Mouse (Mus musculus): Measurements from ENCODE around the gene Col9a3. TPM values are rescaled to one million over a fixed set of nuclear protein-coding genes. Genes with fewer than 3 reads are reported as not detected.

Col9a3 gene
- total and polyA plus RNA-seq, 3 experiments, result 0.15 to 0.56 TPM; not detected in 1

GRCm38 (mm10) chr2:180662008-180662407 is 64.4 kb downstream of the Col9a3 start:
- H3K27ac ChIP-seq (ENCODE audit: control insufficient read depth, low read depth, low read length), result no peak overlapping the region
- H3K27me3 ChIP-seq (ENCODE audit: control insufficient read depth in 1 of 2, insufficient read depth in 2 of 2, low read length in 2 of 2), result no peaks in the 10 kb centered on the region
- H3K4me1 ChIP-seq (ENCODE audit: control insufficient read depth in 1 of 2, insufficient read depth in 2 of 2, low read length in 2 of 2), result no peaks in the 10 kb centered on the region
- no peaks in the 10 kb centered on the region for H3K36me3 ChIP-seq (ENCODE audit: control insufficient read depth in 1 of 2, insufficient read depth in 2 of 2, low read length in 2 of 2)
- DNase-seq (ENCODE audit: low read depth, low spot score), result no peak
- H3K79me2 ChIP-seq (ENCODE audit: control insufficient read depth, insufficient read depth, low read length, poor library complexity), result no peaks in the 10 kb centered on the region
- no peaks in the 10 kb centered on the region for H3K9me3 ChIP-seq (replicated peaks; ENCODE audit: insufficient read depth, low read length)
- TF ChIP-seq MAX (IDR thresholded peaks at IDR 0.05; ENCODE audit: low read length) (no peak), UBTF (IDR thresholded peaks at IDR 0.05; ENCODE audit: borderline replicate concordance, insufficient read depth, low read depth, low read length) (no peak), CTCF (IDR thresholded peaks at IDR 0.05 in 2 of 3, conservative IDR thresholded peaks at IDR 0.05 in 1 of 3; ENCODE audit: control insufficient read depth in 1 of 3, insufficient read depth in 1 of 3, low read depth in 2 of 3, low read length in 3 of 3, poor library complexity in 1 of 3, severe bottlenecking in 1 of 3) (no peak), RCOR1 (IDR thresholded peaks at IDR 0.05; ENCODE audit: low read depth, low read length) (no peak), ZC3H11A (IDR thresholded peaks at IDR 0.05; ENCODE audit: low read depth, low read length) (no peak), E2F4 (IDR thresholded peaks at IDR 0.05; ENCODE audit: borderline replicate concordance, low read depth, low read length) (no peak), CHD1 (IDR thresholded peaks at IDR 0.05; ENCODE audit: low read depth, low read length) (no peak), CHD2 (IDR thresholded peaks at IDR 0.05; ENCODE audit: low read length) (no peak), POLR2A (IDR thresholded peaks at IDR 0.05; ENCODE audit: control insufficient read depth in 1 of 2, insufficient read depth in 1 of 2, low read depth in 1 of 2, low read length in 2 of 2, poor library complexity in 1 of 2) (no peak), USF2 (IDR thresholded peaks at IDR 0.05; ENCODE audit: borderline replicate concordance in 1 of 2, insufficient read depth in 1 of 2, low read depth in 1 of 2, low read length in 2 of 2) (no peak), POLR2AphosphoS5 (IDR thresholded peaks at IDR 0.05; ENCODE audit: borderline replicate concordance, low read depth, low read length) (no peak), MEF2A (IDR thresholded peaks at IDR 0.05; ENCODE audit: extremely low read depth, insufficient replicate concordance, low read depth, low read length, poor library complexity, severe bottlenecking) (no peak), GABPA (IDR thresholded peaks at IDR 0.05; ENCODE audit: low read depth, low read length) (no peak), ZMIZ1 (IDR thresholded peaks at IDR 0.05; ENCODE audit: low read depth, low read length) (no peak), ELF1 (IDR thresholded peaks at IDR 0.05; ENCODE audit: low read depth, low read length) (no peak), ZKSCAN1 (IDR thresholded peaks at IDR 0.05; ENCODE audit: low read depth, low read length) (no peak), ZNF384 (IDR thresholded peaks at IDR 0.05; ENCODE audit: low read depth, low read length) (no peak), TBP (IDR thresholded peaks at IDR 0.05; ENCODE audit: low read depth, low read length) (no peak), HCFC1 (IDR thresholded peaks at IDR 0.05; ENCODE audit: low read depth, low read length) (no peak)
- H3K9ac ChIP-seq (ENCODE audit: control insufficient read depth, low read depth, low read length, poor library complexity, severe bottlenecking), result no peak overlapping the region
- no peak overlapping the region for H3K4me3 ChIP-seq (ENCODE audit: control insufficient read depth in 1 of 2, insufficient read depth in 1 of 2, low read depth in 2 of 2, low read length in 2 of 2)

Other genes starting within 250 kb of the Col9a3 start
- gene Slco4a1, start 141.5 kb upstream of the Col9a3 start, total RNA-seq (2012; rRNA removed), result not detected in 2 replicates
- not detected for gene Slco4a1, start 141.5 kb upstream of the Col9a3 start, polyA plus RNA-seq (2012; ENCODE audit: insufficient read depth in 1 of 2, insufficient read length in 2 of 2, low read depth in 1 of 2, low replicate concordance in 2 of 2, missing spikeins in 1 of 2)
- gene Ntsr1, start 97.8 kb upstream of the Col9a3 start, total RNA-seq (2012; rRNA removed), result not detected in 2 replicates
- not detected for gene Ntsr1, start 97.8 kb upstream of the Col9a3 start, polyA plus RNA-seq (2012; ENCODE audit: insufficient read depth in 1 of 2, insufficient read length in 2 of 2, low read depth in 1 of 2, low replicate concordance in 2 of 2, missing spikeins in 1 of 2)
- 40.3 and 44.9 TPM in 2 replicates for gene Mrgbp, start 16.5 kb upstream of the Col9a3 start, total RNA-seq (2012; rRNA removed)
- gene Mrgbp, start 16.5 kb upstream of the Col9a3 start, polyA plus RNA-seq (2012; ENCODE audit: insufficient read depth in 1 of 2, insufficient read length in 2 of 2, low read depth in 1 of 2, low replicate concordance in 2 of 2, missing spikeins in 1 of 2), result 10 to 100 TPM in 1 of 2 experiments, not detected in 1; 54.5 TPM
- 29.3 and 38.6 TPM in 2 replicates for gene Ogfr, start 8.5 kb upstream of the Col9a3 start, total RNA-seq (2012; rRNA removed)
- gene Ogfr, start 8.5 kb upstream of the Col9a3 start, polyA plus RNA-seq (2012; ENCODE audit: insufficient read depth in 1 of 2, insufficient read length in 2 of 2, low read depth in 1 of 2, low replicate concordance in 2 of 2, missing spikeins in 1 of 2), result 10 to 100 TPM in 1 of 2 experiments, not detected in 1; 44.7 TPM
- gene Tcfl5, start 44.9 kb downstream of the Col9a3 start, total RNA-seq (2012; rRNA removed), result not detected in 2 replicates
- gene Tcfl5, start 44.9 kb downstream of the Col9a3 start, polyA plus RNA-seq (2012; ENCODE audit: insufficient read depth in 1 of 2, insufficient read length in 2 of 2, low read depth in 1 of 2, low replicate concordance in 2 of 2, missing spikeins in 1 of 2), result not detected
- 27.9 and 30.1 TPM in 2 replicates for gene Dido1, start 112.2 kb downstream of the Col9a3 start, total RNA-seq (2012; rRNA removed)
- 10 to 100 TPM; 17.8 to 35.1 TPM for gene Dido1, start 112.2 kb downstream of the Col9a3 start, polyA plus RNA-seq (2012; ENCODE audit: insufficient read depth in 1 of 2, insufficient read length in 2 of 2, low read depth in 1 of 2, low replicate concordance in 2 of 2, missing spikeins in 1 of 2)
- 42.7 and 52.8 TPM in 2 replicates for gene Gid8, start 112.3 kb downstream of the Col9a3 start, total RNA-seq (2012; rRNA removed)
- gene Gid8, start 112.3 kb downstream of the Col9a3 start, polyA plus RNA-seq (2012; ENCODE audit: insufficient read depth in 1 of 2, insufficient read length in 2 of 2, low read depth in 1 of 2, low replicate concordance in 2 of 2, missing spikeins in 1 of 2), result 10 to 100 TPM in 1 of 2 experiments, not detected in 1; 65.5 TPM
- gene Slc17a9, start 127.5 kb downstream of the Col9a3 start, total RNA-seq (2012; rRNA removed), result 6.5 and 6.7 TPM in 2 replicates
- gene Slc17a9, start 127.5 kb downstream of the Col9a3 start, polyA plus RNA-seq (2012; ENCODE audit: insufficient read depth in 1 of 2, insufficient read length in 2 of 2, low read depth in 1 of 2, low replicate concordance in 2 of 2, missing spikeins in 1 of 2), result 10 to 100 TPM in 1 of 2 experiments, not detected in 1; 16.1 TPM
- not detected in 2 replicates for gene Bhlhe23, start 179.1 kb downstream of the Col9a3 start, total RNA-seq (2012; rRNA removed)
- gene Bhlhe23, start 179.1 kb downstream of the Col9a3 start, polyA plus RNA-seq (2012; ENCODE audit: insufficient read depth in 1 of 2, insufficient read length in 2 of 2, low read depth in 1 of 2, low replicate concordance in 2 of 2, missing spikeins in 1 of 2), result not detected